27 mouse cellular contexts compared by ENCODE assay signal in the genomic region with DNA sequence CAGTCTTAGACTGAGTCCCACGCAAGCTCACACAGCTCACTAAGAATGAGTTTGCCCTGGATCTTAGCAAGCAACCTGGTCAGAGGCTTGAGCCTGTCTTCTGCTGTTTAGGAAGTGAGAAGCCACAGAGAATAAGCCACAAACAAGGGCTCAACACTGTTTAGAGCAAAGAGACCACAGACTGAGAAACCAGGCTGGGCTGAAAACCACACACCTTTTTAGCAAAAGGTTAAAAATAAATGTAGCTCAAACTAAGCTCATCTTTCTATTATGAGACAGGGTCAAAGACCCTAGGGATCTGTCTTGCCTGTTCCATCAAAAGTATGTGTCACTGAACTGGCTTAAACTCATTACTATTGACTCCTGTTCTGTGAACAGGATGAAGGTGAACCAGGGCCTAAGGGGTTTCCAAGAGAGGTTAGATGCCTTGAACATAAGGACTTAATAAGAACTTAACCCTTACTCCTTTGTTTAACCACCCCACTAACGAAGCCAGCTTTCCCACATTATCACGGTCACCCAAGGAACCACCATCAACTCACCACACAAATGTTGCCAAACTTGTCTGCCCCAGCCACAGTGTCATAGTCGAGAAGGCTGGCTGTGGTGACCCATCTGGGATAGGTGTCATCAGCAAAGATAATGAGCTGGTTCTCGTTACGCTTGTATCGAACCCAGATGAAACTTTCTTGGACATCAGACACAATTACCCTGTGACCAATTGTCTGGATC. TPM values are rescaled to one million over a fixed set of nuclear protein-coding genes. Genes with fewer than 3 reads are reported as not detected.
"Had no signal": no experiment of that assay in that cellular context is flagged by ENCODE, and none has a peak within 500 bp of the region (broad histone marks: within the 10 kb centered on the region; RNA-seq: fewer than 3 reads in every experiment).

No protein-coding gene starts in this region.

- DNase-seq: gastrocnemius, postnatal 14 days; gastrocnemius, postnatal 36 days; heart, adult 18-20 months; heart, postnatal 14 days; heart, postnatal 36 days; kidney, adult 18-20 months; kidney, adult 8-10 months; kidney, postnatal 10 days; kidney, postnatal 25 days; kidney, postnatal 4 days; liver had no signal

- H3K9ac ChIP-seq: heart, embryonic 13.5 days; heart, embryonic 15.5 days; hindbrain, embryonic 12.5 days; hindbrain, embryonic 14.5 days; intestine, embryonic 15.5 days; limb, embryonic 12.5 days; liver, embryonic 12.5 days; liver, embryonic 14.5 days had no signal

- H3K4me2 ChIP-seq: heart, embryonic 11.5 days; heart, embryonic 13.5 days; heart, embryonic 15.5 days; hindbrain, embryonic 12.5 days; hindbrain, embryonic 14.5 days; intestine, embryonic 15.5 days; limb, embryonic 12.5 days; liver, embryonic 12.5 days had no signal

- H3K27me3 ChIP-seq: heart, embryonic 13.5 days; heart, embryonic 15.5 days; hindbrain, embryonic 12.5 days; intestine, embryonic 15.5 days; limb, embryonic 12.5 days; liver, embryonic 12.5 days had no signal

- H3K4me1 ChIP-seq: hindbrain, embryonic 12.5 days; limb, embryonic 10.5 days; limb, embryonic 12.5 days; liver, embryonic 12.5 days had no signal

- H3K4me3 ChIP-seq: heart, embryonic 13.5 days; heart, embryonic 15.5 days; hindbrain, embryonic 10.5 days; hindbrain, embryonic 12.5 days; intestine, embryonic 15.5 days; layer of hippocampus, adult 2 months; left cerebral cortex, adult 2 months; limb, embryonic 10.5 days; limb, embryonic 12.5 days; liver, embryonic 12.5 days had no signal

- ATAC-seq: hindbrain, embryonic 16.5 days; inflammation-experienced regulatory T-cells, adult 6 months; intestine, embryonic 15.5 days; intestine, postnatal 0 days; liver, embryonic 12.5 days had no signal

- H3K9me3 ChIP-seq: heart, embryonic 13.5 days; heart, embryonic 15.5 days; hindbrain, embryonic 10.5 days; hindbrain, embryonic 12.5 days; intestine, embryonic 15.5 days; limb, embryonic 10.5 days; limb, embryonic 12.5 days; liver, embryonic 12.5 days had no signal

- H3K27ac ChIP-seq: heart, embryonic 13.5 days; heart, embryonic 15.5 days; hindbrain, embryonic 10.5 days; hindbrain, embryonic 12.5 days; hindbrain, embryonic 14.5 days; intestine, embryonic 15.5 days; layer of hippocampus, adult 2 months; left cerebral cortex, adult 2 months; limb, embryonic 10.5 days; limb, embryonic 12.5 days; liver, embryonic 12.5 days; liver, embryonic 14.5 days had no signal

RNA-seq across cellular contexts. Expression of gene Il34, which starts 7.5 kb away (rescaled TPM):
- polyA plus RNA-seq: inflammation-experienced regulatory T-cells, adult 6 months; liver, embryonic 12.5 days; liver, embryonic 14.5 days had no signal
